Mouse (Mus musculus): ENCODE results near the gene Zfp553. TPM values are rescaled to one million over a fixed set of nuclear protein-coding genes. Genes with fewer than 3 reads are reported as not detected.

The Zfp553 gene
- polyA plus RNA-seq, 1 experiment, result not detected

GRCm38 (mm10) chr7:127282190-127282589 lies 49.3 kb downstream of the Zfp553 start:
- no peak for TF ChIP-seq CTCF (IDR thresholded peaks at IDR 0.05; ENCODE audit: insufficient read depth, low read depth, low read length)
- no peak for TF ChIP-seq POLR2A (IDR thresholded peaks at IDR 0.05; ENCODE audit: insufficient read depth, low read depth, low read length)
- Histone ChIP-seq H3K27ac (ENCODE audit: insufficient read depth, low read depth, low read length) (no peak overlapping the region), H3K4me1 (ENCODE audit: control insufficient read depth, insufficient read depth, low read length) (no peaks in the 10 kb centered on the region), H3K4me3 (ENCODE audit: insufficient read depth, low read depth, low read length) (no peak overlapping the region)
- WGBS, result 65% methylated on average over 2 of the region's 2 CpGs

DNA sequence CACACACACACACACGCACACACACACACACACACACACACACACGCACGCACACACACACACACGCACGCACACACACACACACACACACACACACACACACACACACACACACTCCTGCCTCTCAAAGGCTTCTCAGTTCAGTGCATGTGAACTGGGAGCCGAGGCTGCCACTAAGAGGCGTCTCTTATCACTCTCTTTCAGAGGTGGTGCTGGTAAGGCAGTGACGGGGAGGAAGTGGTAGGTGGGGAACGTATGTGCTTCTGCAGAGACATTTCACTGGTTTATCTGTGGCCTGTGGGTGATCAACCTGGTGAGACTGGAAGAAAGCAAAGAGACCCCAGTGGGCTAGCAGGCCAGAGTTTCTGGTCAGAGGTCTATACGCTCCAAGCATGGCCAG lies 52.3 kb downstream of the Zfp553 start:
- no peaks in the 10 kb centered on the region for H3K4me1 ChIP-seq (ENCODE audit: control insufficient read depth, insufficient read depth, low read length)
- no peak overlapping the region for H3K4me3 ChIP-seq (ENCODE audit: insufficient read depth, low read depth, low read length)
- H3K27ac ChIP-seq (ENCODE audit: insufficient read depth, low read depth, low read length), result no peak overlapping the region
- TF ChIP-seq CTCF (IDR thresholded peaks at IDR 0.05; ENCODE audit: insufficient read depth, low read depth, low read length) (no peak), POLR2A (IDR thresholded peaks at IDR 0.05; ENCODE audit: insufficient read depth, low read depth, low read length) (no peak)
- 73% methylated on average over 10 of the region's 10 CpGs for WGBS

Other genes with a start within 250 kb of the Zfp553 start
- not detected in 2 replicates for gene Mvp, start 218.4 kb upstream of the Zfp553 start, polyA plus RNA-seq (2012; ENCODE audit: insufficient read depth, insufficient read length, low replicate concordance, missing spikeins)
- gene Pagr1b, start 216.6 kb upstream of the Zfp553 start, polyA plus RNA-seq (2012; ENCODE audit: insufficient read depth, insufficient read length, low replicate concordance, missing spikeins), result not detected in 2 replicates
- gene Pagr1a, start 215.7 kb upstream of the Zfp553 start, polyA plus RNA-seq (2012; ENCODE audit: insufficient read depth, insufficient read length, low replicate concordance, missing spikeins), result not detected in 2 replicates
- not detected in 2 replicates for gene Gm42742, start 212.0 kb upstream of the Zfp553 start, polyA plus RNA-seq (2012; ENCODE audit: insufficient read depth, insufficient read length, low replicate concordance, missing spikeins)
- gene Prrt2, start 211.8 kb upstream of the Zfp553 start, polyA plus RNA-seq (2012; ENCODE audit: insufficient read depth, insufficient read length, low replicate concordance, missing spikeins), result not detected in 2 replicates
- gene Maz, start 206.0 kb upstream of the Zfp553 start, polyA plus RNA-seq (2012; ENCODE audit: insufficient read depth, insufficient read length, low replicate concordance, missing spikeins), result 437 and 572 TPM in 2 replicates
- gene Kif22, start 190.6 kb upstream of the Zfp553 start, polyA plus RNA-seq (2012; ENCODE audit: insufficient read depth, insufficient read length, low replicate concordance, missing spikeins), result not detected in 2 replicates
- gene Zg16, start 145.7 kb upstream of the Zfp553 start, polyA plus RNA-seq (2012; ENCODE audit: insufficient read depth, insufficient read length, low replicate concordance, missing spikeins), result not detected in 2 replicates
- not detected in 2 replicates for gene AI467606, start 141.7 kb upstream of the Zfp553 start, polyA plus RNA-seq (2012; ENCODE audit: insufficient read depth, insufficient read length, low replicate concordance, missing spikeins)
- not detected in 2 replicates for gene Qprt, start 110.8 kb upstream of the Zfp553 start, polyA plus RNA-seq (2012; ENCODE audit: insufficient read depth, insufficient read length, low replicate concordance, missing spikeins)
- not detected in 2 replicates for gene Spn, start 95.2 kb upstream of the Zfp553 start, polyA plus RNA-seq (2012; ENCODE audit: insufficient read depth, insufficient read length, low replicate concordance, missing spikeins)
- gene Cd2bp2, start 37.0 kb upstream of the Zfp553 start, polyA plus RNA-seq (2012; ENCODE audit: insufficient read depth, insufficient read length, low replicate concordance, missing spikeins), result not detected in 2 replicates
- not detected in 2 replicates for gene Tbc1d10b, start 24.6 kb upstream of the Zfp553 start, polyA plus RNA-seq (2012; ENCODE audit: insufficient read depth, insufficient read length, low replicate concordance, missing spikeins)
- not detected in 2 replicates for gene Mylpf, start 24.2 kb upstream of the Zfp553 start, polyA plus RNA-seq (2012; ENCODE audit: insufficient read depth, insufficient read length, low replicate concordance, missing spikeins)
- gene Sept1, start 69 bp downstream of the Zfp553 start, polyA plus RNA-seq (2012; ENCODE audit: insufficient read depth, insufficient read length, low replicate concordance, missing spikeins), result 2,394 TPM in 1 of 2 replicates, not detected in the other
- not detected in 2 replicates for gene Zfp771, start 11.2 kb downstream of the Zfp553 start, polyA plus RNA-seq (2012; ENCODE audit: insufficient read depth, insufficient read length, low replicate concordance, missing spikeins)
- not detected in 2 replicates for gene Dctpp1, start 27.6 kb downstream of the Zfp553 start, polyA plus RNA-seq (2012; ENCODE audit: insufficient read depth, insufficient read length, low replicate concordance, missing spikeins)
- not detected in 2 replicates for gene Sephs2, start 41.0 kb downstream of the Zfp553 start, polyA plus RNA-seq (2012; ENCODE audit: insufficient read depth, insufficient read length, low replicate concordance, missing spikeins)
- 156 TPM in 1 of 2 replicates, not detected in the other for gene Itgal, start 63.2 kb downstream of the Zfp553 start, polyA plus RNA-seq (2012; ENCODE audit: insufficient read depth, insufficient read length, low replicate concordance, missing spikeins)
- gene Zfp768, start 112.5 kb downstream of the Zfp553 start, polyA plus RNA-seq (2012; ENCODE audit: insufficient read depth, insufficient read length, low replicate concordance, missing spikeins), result not detected in 2 replicates
- gene Zfp747, start 143.0 kb downstream of the Zfp553 start, polyA plus RNA-seq (2012; ENCODE audit: insufficient read depth, insufficient read length, low replicate concordance, missing spikeins), result not detected in 2 replicates
- gene 9130019O22Rik, start 154.1 kb downstream of the Zfp553 start, polyA plus RNA-seq (2012; ENCODE audit: insufficient read depth, insufficient read length, low replicate concordance, missing spikeins), result not detected in 2 replicates
- gene E430018J23Rik, start 160.6 kb downstream of the Zfp553 start, polyA plus RNA-seq (2012; ENCODE audit: insufficient read depth, insufficient read length, low replicate concordance, missing spikeins), result not detected in 2 replicates
- gene Zfp764, start 173.8 kb downstream of the Zfp553 start, polyA plus RNA-seq (2012; ENCODE audit: insufficient read depth, insufficient read length, low replicate concordance, missing spikeins), result not detected in 2 replicates
- not detected in 2 replicates for gene Zfp688, start 189.0 kb downstream of the Zfp553 start, polyA plus RNA-seq (2012; ENCODE audit: insufficient read depth, insufficient read length, low replicate concordance, missing spikeins)
- gene Zfp689, start 216.1 kb downstream of the Zfp553 start, polyA plus RNA-seq (2012; ENCODE audit: insufficient read depth, insufficient read length, low replicate concordance, missing spikeins), result not detected in 2 replicates
- gene Prr14, start 226.6 kb downstream of the Zfp553 start, polyA plus RNA-seq (2012; ENCODE audit: insufficient read depth, insufficient read length, low replicate concordance, missing spikeins), result not detected in 2 replicates
- gene Fbrs, start 246.1 kb downstream of the Zfp553 start, polyA plus RNA-seq (2012; ENCODE audit: insufficient read depth, insufficient read length, low replicate concordance, missing spikeins), result not detected in 2 replicates

All from olfactory bulb, adult 2 months (tissue).